Mouse (Mus musculus): ENCODE measurements around the gene Coro2b.

DNA sequence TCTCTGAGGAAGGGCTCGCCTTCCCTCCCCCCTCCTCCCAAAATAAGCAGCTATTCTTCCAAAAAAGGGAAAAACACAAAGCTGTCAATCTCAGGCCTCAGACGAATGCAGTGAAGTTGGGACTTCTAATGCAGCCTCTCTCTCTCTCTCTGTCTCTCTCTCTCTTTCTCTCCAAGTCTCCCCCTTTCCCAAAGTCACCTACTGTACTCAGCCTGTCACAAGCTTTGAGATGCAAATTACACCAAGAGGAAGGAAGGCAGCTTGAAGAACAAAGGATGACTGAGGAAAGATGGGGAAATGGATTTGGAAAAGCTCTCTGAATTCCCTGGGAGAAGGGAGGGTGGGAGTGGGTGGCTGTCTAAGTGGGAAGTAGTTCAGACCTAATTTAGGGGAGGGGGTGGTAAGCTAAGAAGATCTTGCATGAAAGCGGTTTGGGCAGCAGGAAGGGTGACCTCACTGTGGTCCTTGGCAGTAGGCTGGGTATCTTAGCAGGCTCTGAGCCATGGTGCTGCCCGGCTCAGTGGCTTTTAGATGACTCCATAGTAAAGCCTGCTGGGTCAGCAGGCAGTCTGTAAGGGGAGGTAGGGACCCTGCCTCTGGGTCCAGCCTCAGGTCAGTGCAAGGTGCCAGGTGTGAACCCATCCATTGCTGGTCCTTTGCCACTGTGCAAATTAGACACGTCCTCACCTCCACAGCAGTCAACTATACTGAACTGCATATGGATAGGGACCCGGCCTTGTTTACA is 55.8 kb downstream of the Coro2b start:
- TF ChIP-seq GATA1 (IDR thresholded peaks at IDR 0.05; ENCODE audit: borderline replicate concordance, low read length) (no peak), FLI1 (IDR thresholded peaks at IDR 0.05; ENCODE audit: low read length) (no peak)

All from megakaryocyte, embryonic 14.5 days (primary cell).